Mouse (Mus musculus) layer of hippocampus, adult 2 months (tissue): Measurements from ENCODE around the gene Helz. TPM values are rescaled to one million over a fixed set of nuclear protein-coding genes. Genes with fewer than 3 reads are reported as not detected.

Experiments used
- DNase-seq, 2 experiments: peaks; one replicate each; pipeline ENCODE4 v3.0.0; 2022; ENCODE audit warnings: low spot score in 2 of 2
- H3K27ac ChIP-seq: fragments of 200-600 bp; 2 replicates; pipeline ENCODE4 v1.8.1; 2022
- H3K4me3 ChIP-seq: fragments of 200-600 bp; 2 replicates; pipeline ENCODE4 v1.8.1; 2022; ENCODE audit warnings: mild to moderate bottlenecking
- CTCF ChIP-seq: fragments of 200-600 bp; conservative IDR thresholded peaks from 2 replicates; pipeline ENCODE4 v1.8.1; 2022; ENCODE audit warnings: antibody characterized with exemption, mild to moderate bottlenecking, moderate library complexity
- total RNA-seq, 2 experiments: library from RNA; stranded (reverse); gene quantifications; 2 replicates each; pipeline ENCODE4 v1.2.3; 2021

Helz gene
- total RNA-seq, 2 experiments from 2014 or later = 44.9 to 51.5 TPM

GRCm38 (mm10) chr11:107597381-107597780, 49.7 kb downstream of the Helz start:
- H3K4me3 ChIP-seq = no peak overlapping the region
- DNase-seq = no peak
- TF ChIP-seq CTCF = no peak
- no peak overlapping the region for H3K27ac ChIP-seq

DNA sequence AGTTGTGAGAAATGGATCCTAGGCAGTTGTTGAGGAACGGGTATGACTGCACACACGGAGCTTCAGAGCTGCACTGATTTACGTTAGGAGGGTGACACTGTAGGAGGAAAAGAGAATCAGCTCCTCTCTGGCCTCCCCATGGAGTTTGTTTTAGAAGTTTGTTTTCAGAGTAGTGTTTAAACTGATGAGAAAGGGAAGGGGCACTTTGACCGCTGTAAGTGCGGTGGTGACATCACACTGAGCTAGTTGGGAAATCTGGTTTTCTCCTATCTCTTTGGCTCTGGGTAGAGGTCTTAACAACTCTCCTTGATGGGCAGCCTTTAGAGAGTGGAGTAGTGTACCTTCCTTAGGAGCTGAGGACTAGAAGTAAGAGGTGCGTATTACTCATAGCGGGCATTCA, 58.0 kb downstream of the Helz start:
- Histone ChIP-seq H3K27ac (no peak overlapping the region), H3K4me3 (no peak overlapping the region)
- DNase-seq = no peak
- TF ChIP-seq CTCF = no peak

DNA sequence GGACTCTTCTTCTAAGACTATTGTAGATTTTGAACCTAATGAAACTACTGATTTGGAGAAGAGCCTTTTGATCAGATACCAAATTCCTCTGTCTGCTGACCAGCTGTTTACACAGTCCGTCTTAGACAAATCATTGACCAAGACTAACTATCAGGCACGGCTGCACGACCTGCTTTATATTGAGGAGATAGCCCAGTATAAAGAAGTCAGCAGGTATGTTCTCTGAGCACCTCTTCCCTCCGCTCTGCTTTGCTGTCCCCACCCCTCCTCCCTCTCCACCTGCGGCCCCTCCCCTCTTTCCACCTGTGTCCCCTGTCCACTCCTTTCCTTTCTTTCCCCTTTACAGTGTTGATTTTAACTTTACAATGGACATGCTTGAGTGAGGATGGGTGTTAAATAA, 66.2 kb downstream of the Helz start:
- TF ChIP-seq CTCF = no peak

DNA sequence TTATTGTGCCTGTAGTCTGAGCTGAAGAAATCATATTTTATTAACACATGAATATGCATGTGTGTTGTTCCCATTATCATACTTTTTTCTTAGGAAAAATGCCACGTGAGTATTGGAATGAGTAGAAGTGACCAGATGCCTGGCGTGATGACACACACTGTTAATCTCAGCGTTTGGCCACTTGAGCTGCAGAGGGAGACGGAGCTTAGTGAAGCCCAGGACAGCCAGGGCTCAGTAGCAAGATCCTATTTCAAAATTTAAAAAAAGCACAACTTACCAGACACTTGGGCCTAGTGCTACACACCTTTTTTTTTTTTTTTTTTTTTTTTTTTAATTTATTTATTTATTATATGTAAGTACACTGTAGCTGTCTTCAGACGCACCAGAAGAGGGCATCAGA, 68.0 kb downstream of the Helz start:
- TF ChIP-seq CTCF = no peak
- no peak for DNase-seq

More for the DNA sequence above, 66.2 kb downstream of the Helz start:
- no peak for DNase-seq
- no peak overlapping the region for H3K27ac ChIP-seq
- H3K4me3 ChIP-seq = no peak overlapping the region

DNA sequence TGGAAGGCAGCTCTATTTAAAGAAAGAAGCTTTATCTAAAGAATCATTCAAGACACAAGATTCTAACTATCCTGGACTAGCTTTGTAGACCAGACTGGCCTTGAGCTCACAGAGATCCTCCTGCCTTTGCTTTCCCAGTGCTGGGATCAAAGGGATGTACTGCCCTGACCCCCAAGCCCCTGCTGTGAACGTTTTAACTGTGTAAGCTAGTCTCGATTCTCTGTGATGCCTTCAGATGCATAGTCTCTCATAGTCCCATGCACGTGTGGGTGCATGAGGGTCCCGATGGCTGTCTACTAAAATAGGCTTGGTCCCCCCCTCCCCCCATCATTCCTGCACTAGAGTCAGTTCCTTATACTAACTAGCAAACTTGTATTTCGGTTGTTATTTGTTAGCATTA, 70.2 kb downstream of the Helz start:
- no peak for DNase-seq
- no peak for TF ChIP-seq CTCF
- Histone ChIP-seq H3K27ac (no peak overlapping the region), H3K4me3 (no peak overlapping the region)

More for the DNA sequence above, 68.0 kb downstream of the Helz start:
- H3K27ac ChIP-seq = no peak overlapping the region
- H3K4me3 ChIP-seq = no peak overlapping the region

DNA sequence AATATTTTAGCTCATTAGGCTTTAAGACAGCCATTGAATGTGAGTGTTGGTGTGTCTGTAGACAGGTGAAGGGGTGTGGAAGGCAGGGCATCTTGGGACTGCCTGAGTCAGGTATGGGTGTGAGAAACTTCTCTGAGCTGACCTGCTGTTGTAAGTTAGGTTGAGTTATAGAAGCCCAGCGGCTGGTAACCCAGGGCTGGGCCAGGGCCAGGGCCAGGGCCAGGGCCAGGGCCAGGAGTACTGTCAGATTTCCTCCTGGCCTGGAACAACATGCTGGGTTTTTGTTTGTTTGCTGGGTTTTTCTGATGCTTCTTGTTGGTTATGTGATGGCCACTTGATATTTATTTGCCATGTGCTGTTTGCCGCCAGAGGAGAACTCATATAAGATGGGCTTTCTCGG, 76.9 kb downstream of the Helz start:
- Histone ChIP-seq H3K4me3 (no peak overlapping the region), H3K27ac (no peak overlapping the region)
- TF ChIP-seq CTCF = no peak
- DNase-seq = no peak

GRCm38 (mm10) chr11:107625746-107626145, 78.0 kb downstream of the Helz start:
- H3K27ac ChIP-seq = no peak overlapping the region
- DNase-seq = no peak
- TF ChIP-seq CTCF = no peak
- H3K4me3 ChIP-seq = no peak overlapping the region

GRCm38 (mm10) chr11:107629504-107629903, 81.8 kb downstream of the Helz start:
- no peak overlapping the region for H3K27ac ChIP-seq
- DNase-seq = peak; percentile 78
- H3K4me3 ChIP-seq = no peak overlapping the region
- peak; percentile 87 for TF ChIP-seq CTCF

DNA sequence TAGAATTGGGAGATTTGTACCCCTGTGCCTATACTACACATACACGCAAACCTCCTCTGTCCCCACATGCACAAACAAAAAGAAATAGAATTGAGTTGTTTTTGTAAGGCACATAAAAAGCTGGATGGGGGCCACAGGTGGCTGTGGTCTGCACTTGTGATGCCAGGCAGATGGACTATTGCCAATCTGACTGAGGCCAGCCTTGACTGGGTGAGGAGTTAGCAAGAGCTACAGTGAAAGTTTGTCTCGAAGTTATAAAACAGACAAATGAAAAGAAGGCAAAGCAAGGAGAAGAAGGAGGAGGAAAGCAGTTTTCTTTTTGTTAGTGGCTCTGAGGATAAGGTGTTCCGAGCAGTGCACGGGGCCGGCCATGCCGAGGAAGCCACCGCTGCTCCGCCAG, 82.2 kb downstream of the Helz start:
- Histone ChIP-seq H3K4me3 (no peak overlapping the region), H3K27ac (no peak overlapping the region)
- no peak for DNase-seq
- no peak for TF ChIP-seq CTCF

- no peak for TF ChIP-seq CTCF
- H3K4me3 ChIP-seq = no peak overlapping the region
These were observed 83.4 kb downstream of the Helz start for GRCm38 (mm10) chr11:107631124-107631523.

DNA sequence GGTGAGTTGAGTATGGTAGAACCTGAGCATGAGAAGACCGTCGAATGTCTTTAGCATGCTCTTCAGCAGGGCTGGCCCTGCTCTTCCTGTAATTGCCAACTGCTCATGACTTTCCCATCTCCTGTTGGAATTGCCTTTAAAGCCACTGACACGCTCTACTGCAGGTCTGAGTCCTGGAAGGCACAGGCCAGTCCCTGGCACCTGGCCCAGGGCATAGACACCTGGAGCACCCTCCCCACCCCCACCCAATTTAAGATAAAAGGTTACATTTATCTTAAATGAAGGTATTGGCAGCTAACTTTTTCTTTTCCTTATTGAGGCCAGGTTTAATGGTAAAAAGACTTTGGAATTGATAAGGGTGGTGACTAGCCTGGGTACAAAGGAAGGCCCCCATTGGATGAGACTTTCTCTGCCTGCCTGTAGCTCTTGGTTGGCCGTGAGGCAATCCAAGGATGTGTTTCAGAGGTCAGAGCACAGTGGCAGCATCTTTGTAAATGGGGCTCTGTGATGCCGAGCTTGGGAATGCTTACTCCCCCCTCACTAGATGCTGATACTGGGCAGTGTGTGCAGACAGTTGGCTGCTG, 85.9 kb downstream of the Helz start:
- TF ChIP-seq CTCF = no peak
- no peak for DNase-seq
- H3K4me3 ChIP-seq = no peak overlapping the region
- H3K27ac ChIP-seq = no peak overlapping the region

More at GRCm38 (mm10) chr11:107631124-107631523, 83.4 kb downstream of the Helz start:
- H3K27ac ChIP-seq = no peak overlapping the region
- no peak for DNase-seq

GRCm38 (mm10) chr11:107638137-107638536, 90.4 kb downstream of the Helz start:
- no peak for DNase-seq
- Histone ChIP-seq H3K4me3 (no peak overlapping the region), H3K27ac (no peak overlapping the region)
- TF ChIP-seq CTCF = no peak

- no peak for DNase-seq
- Histone ChIP-seq H3K27ac (no peak overlapping the region), H3K4me3 (no peak overlapping the region)
- TF ChIP-seq CTCF = no peak
These were observed 91.9 kb downstream of the Helz start for GRCm38 (mm10) chr11:107639657-107640056.

GRCm38 (mm10) chr11:107644461-107644860, 96.7 kb downstream of the Helz start:
- TF ChIP-seq CTCF = no peak
- DNase-seq = no peak
- Histone ChIP-seq H3K27ac (no peak overlapping the region), H3K4me3 (no peak overlapping the region)
